Mouse (Mus musculus) lung, embryonic 15.5 days (tissue): ENCODE results near the gene Vac14. TPM values are rescaled to one million over a fixed set of nuclear protein-coding genes. Genes with fewer than 3 reads are reported as not detected.

ENCODE experiments used
- ATAC-seq: fragments of 200-750 bp; cut with Nextera tagmentation; 2 replicates; pipeline ENCODE4 v1.8.0; 2017; ENCODE audit warnings: moderate number of reproducible peaks, borderline replicate concordance; ENCODE audit not compliant: low FRiP score, low TSS enrichment; ENCODE audit errors: extremely low read depth
- H3K27ac ChIP-seq: fragments of 300-500 bp; sonication (generic); 2 replicates; pipeline ENCODE4 v1.5.1; 2015; ENCODE audit warnings: moderate library complexity, mild to moderate bottlenecking, inconsistent platforms
- H3K27me3 ChIP-seq: fragments of 300-500 bp; sonication (generic); 2 replicates; pipeline ENCODE4 v1.6.1; 2015; ENCODE audit warnings: inconsistent platforms
- H3K36me3 ChIP-seq: fragments of 300-500 bp; sonication (generic); 2 replicates; pipeline ENCODE4 v1.6.1; 2015; ENCODE audit warnings: inconsistent platforms
- H3K4me1 ChIP-seq: fragments of 300-500 bp; sonication (generic); 2 replicates; pipeline ENCODE4 v1.6.1; 2015; ENCODE audit warnings: inconsistent platforms
- H3K4me2 ChIP-seq: fragments of 300-500 bp; sonication (generic); 2 replicates; pipeline ENCODE4 v1.6.1; 2015; ENCODE audit warnings: inconsistent platforms, mild to moderate bottlenecking, moderate library complexity
- H3K4me3 ChIP-seq: fragments of 300-500 bp; sonication (generic); 2 replicates; pipeline ENCODE4 v1.5.1; 2015; ENCODE audit warnings: mild to moderate bottlenecking, inconsistent platforms
- H3K9ac ChIP-seq: fragments of 300-500 bp; sonication (generic); 2 replicates; pipeline ENCODE4 v1.6.1; 2015; ENCODE audit warnings: inconsistent platforms
- H3K9me3 ChIP-seq: fragments of 300-500 bp; sonication (generic); 2 replicates; pipeline ENCODE4 v1.6.1; 2016; ENCODE audit warnings: inconsistent platforms
- WGBS: fragments of 180-500 bp; shearing (Covaris S2); methylation state at CpG from one replicate; pipeline ENCODE4 v1.1.7; 2015; 5-methylcytosine and 5-hydroxymethylcytosine counted together
- polyA plus RNA-seq: library from polyadenylated mRNA; unstranded; fragments of >200 nt; fragmentation: Nextera tagmentation; extraction: Ambion mirVana; gene quantifications from 2 replicates; pipeline ENCODE4 v1.2.1, GENCODE M21; 2015

The Vac14 gene
- polyA plus RNA-seq, 1 experiment from 2014 or later, result 18.2 TPM

DNA sequence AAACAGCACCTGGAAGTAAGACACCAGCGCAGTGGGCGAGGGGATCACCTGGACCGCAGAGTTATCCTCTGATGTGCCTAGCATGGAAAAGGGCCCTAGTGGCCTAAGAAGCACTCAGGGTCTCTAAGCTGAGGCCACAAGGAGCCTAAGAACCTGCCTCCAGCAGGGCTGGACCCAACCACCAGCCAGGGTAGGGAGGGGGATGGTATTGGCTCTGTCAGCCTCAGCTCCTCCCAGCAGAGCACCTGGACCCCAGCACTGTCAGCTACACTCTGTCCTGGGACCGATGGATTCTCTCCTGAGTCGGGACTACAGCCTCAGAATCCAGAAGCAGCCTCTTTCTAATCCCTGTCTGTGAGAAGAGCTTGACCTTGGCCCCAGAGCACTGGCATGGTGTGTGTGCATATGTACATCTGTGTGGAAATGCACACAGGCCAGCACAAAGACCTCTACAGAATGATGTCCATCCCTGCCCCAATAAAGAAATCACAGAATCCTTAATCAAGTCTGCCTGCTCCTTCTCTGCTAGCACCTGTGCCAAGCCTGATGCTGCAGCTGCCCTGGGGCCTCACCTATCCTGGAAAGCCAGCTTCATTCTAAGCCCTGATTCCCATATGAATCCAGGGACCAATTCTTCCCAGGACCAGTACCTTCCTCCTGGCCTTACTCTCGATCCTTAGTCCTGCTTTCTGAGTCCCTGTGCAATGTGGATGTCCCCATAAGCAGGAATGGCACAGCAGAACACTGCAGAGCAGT is 101.7 kb downstream of the Vac14 start:
- Histone ChIP-seq H3K9me3 (no peaks in the 10 kb centered on the region), H3K27me3 (no peaks in the 10 kb centered on the region), H3K4me2 (peak overlapping the region; percentile 87), H3K36me3 (no peaks in the 10 kb centered on the region), H3K4me3 (no peak overlapping the region), H3K27ac (peak overlapping the region; percentile 97), H3K9ac (0 out of 2 replicates have a peak overlapping the region, but pooled peaks have one; percentile 19), H3K4me1 (peaks cover 88% of the 10 kb centered on the region)
- no peak for ATAC-seq
- WGBS, result 40% methylated on average over 6 of the region's 6 CpGs

DNA sequence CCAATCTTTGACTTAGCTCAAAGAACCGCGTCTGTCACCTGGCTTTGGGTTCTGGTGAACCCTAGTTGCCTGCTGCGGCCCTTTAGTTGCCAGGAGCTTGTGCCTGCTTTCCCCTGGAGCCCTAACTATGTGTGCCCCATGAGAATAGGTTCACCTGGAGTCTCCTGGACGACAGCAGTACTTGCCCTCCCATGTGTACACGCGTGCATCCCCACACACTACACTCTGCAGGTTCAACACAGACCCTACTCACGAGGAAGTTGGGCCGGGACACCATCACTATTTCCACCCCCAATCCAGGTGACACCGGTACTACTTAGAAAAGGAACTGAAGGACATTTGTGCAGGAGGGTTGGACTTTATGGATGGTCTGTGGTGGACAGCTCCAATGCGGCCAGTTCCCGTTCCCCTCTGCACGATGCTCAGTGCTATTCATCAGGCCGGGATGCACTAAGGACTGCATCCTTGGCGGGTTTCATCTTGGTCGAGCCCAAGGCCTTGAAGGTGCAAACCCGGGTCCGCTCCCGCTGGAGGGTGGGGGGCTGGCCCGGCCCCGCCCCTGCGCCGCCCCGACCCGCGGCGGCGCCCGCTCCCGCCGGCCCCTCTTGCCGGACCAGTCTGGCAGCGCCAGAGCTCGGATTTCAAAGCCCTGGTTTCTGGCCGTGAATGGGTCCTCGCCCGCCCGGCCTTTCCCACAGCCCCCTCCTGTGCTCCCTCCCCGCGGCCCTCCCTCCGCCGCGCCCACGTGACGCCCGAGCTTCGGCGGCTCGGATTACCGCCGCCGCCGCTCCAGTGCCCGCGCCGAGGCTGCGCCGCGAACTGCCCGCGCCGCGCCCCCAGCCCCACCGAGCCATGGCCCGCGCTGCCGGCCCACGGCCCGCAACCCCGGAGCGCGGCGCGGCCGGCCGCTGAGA is 102.6 kb downstream of the Vac14 start, which contains the start of gene Mtss1l:
Mtss1l (plus strand) TSS at position 792 of the 914 bp plus-strand sequence.
- H3K4me3 ChIP-seq, result peak within 1 kb of the TSS; percentile 79
- peak within 1 kb of the TSS; percentile 90 for H3K9ac ChIP-seq
- H3K9me3 ChIP-seq, result no peaks in the 10 kb centered on the region
- peaks cover 88% of the 10 kb centered on the region for H3K4me1 ChIP-seq
- peak within 1 kb of the TSS; percentile 87 for H3K4me2 ChIP-seq
- peak within 1 kb of the TSS; percentile 97 for H3K27ac ChIP-seq
- H3K36me3 ChIP-seq, result no peaks in the 10 kb centered on the region
- 5% methylated on average over 47 of the region's 75 CpGs for WGBS
- no peaks in the 10 kb centered on the region for H3K27me3 ChIP-seq
- peak; percentile 81 for ATAC-seq

DNA sequence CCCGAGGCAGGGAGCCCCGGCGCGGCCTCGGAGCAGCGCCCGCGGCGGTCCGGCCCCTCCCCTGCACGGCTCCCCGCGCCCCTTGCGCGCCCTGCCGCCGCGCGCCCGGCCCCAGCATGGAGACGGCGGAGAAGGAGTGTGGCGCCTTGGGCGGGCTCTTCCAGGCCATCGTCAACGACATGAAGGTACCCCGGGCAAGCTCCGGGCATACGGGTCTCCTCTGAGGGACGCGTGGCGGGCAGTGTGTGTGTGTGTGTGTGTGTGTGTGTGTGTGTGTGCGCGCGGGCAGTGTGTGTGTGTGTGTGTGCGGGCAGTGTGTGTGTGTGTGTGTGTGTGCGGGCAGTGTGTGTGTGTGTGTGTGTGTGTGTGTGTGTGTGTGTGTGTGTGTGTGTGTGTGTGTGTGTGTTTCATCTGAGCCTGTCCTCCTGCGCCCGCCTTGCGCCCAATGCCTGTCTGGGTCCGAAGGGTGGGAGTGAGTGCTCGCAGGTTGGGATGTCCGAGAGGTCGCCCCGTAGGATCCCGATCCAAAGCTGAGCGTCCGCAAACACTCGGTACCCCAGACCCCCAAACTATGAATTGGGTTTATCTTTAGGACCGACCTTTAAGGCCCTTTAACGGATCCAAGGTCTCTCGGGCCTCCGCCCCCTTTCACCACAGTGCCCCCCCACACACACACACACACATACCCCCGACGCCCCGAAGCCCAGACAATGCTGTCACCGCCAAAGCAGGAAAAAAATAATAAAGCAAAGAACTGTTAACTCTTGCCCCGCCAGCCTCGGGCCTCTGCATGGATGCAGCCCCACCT is 103.4 kb downstream of the Vac14 start:
- peak overlapping the region; percentile 79 for H3K4me3 ChIP-seq
- H3K9me3 ChIP-seq, result no peaks in the 10 kb centered on the region
- no peaks in the 10 kb centered on the region for H3K36me3 ChIP-seq
- WGBS, result 1% methylated on average over 48 of the region's 59 CpGs
- H3K27me3 ChIP-seq, result no peaks in the 10 kb centered on the region
- ATAC-seq, result peak; percentile 21
- peak overlapping the region; percentile 87 for H3K4me2 ChIP-seq
- H3K27ac ChIP-seq, result peak overlapping the region; percentile 97
- H3K9ac ChIP-seq, result peak overlapping the region; percentile 90
- H3K4me1 ChIP-seq, result peaks cover 86% of the 10 kb centered on the region

DNA sequence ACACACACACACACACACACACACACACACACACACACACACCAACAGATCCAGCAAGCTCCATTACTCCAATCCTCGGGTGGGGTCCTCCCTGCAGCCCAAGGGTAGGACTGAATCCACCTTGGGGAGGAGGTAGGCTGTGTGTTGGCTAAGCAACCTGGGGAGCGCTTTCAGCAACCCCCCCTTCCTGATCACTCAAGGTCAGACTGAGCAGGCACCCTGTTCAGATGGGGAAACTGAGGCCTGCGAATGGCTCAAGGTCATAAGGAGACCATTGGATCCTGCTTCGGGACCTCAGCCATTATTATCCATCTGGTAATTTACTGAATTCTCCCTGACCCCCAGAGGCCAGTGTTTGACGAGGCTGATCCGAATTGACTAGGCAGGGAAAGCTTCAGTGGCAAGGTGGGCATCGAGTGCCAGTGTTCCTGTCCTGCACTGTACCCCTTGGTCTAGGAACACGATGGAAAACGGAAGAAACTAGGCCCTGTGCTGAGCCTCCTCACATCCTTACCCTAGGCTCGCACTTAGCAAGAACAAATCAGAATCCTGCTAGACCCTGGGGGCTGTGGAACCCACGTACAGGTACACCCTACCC is 104.1 kb downstream of the Vac14 start:
- no peak for ATAC-seq
- H3K9me3 ChIP-seq, result no peaks in the 10 kb centered on the region
- H3K27ac ChIP-seq, result peak overlapping the region; percentile 97

DNA sequence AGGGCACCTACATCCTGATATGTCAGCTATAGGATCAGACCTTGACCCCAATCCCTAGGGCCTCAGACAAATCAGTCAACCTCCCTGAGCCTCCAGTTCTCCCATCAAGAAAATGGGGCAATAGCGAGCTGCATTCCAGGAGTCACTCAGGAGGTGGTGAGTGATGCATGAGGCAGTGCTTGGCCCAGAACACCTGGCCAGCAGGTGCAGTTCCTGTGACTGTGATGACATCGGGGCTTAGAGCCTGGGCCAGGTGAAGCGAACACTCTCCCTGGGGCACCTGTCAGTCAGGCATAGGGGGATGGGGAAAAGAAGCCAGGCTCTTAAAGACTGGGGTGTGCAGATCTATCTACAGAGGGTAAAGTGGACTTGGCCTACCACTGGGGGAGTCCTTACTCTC is 106.1 kb downstream of the Vac14 start:
- ATAC-seq, result no peak
- Histone ChIP-seq H3K36me3 (peaks cover 26% of the 10 kb centered on the region), H3K4me3 (peak overlapping the region; percentile 79), H3K4me2 (peak overlapping the region; percentile 87), H3K9ac (peak overlapping the region; percentile 20; the same call in 1 of the 2 replicates), H3K4me1 (peaks cover 63% of the 10 kb centered on the region), H3K27me3 (no peaks in the 10 kb centered on the region), H3K27ac (peak overlapping the region; percentile 73), H3K9me3 (no peaks in the 10 kb centered on the region)
- WGBS, result 52% methylated on average over 3 of the region's 3 CpGs

More for the DNA sequence above, 104.1 kb downstream of the Vac14 start:
- 34% methylated on average over 11 of the region's 11 CpGs for WGBS
- Histone ChIP-seq H3K9ac (peak overlapping the region; percentile 90), H3K36me3 (peaks cover 6% of the 10 kb centered on the region), H3K4me3 (peak overlapping the region; percentile 79), H3K27me3 (no peaks in the 10 kb centered on the region), H3K4me2 (peak overlapping the region; percentile 87), H3K4me1 (peaks cover 83% of the 10 kb centered on the region)

DNA sequence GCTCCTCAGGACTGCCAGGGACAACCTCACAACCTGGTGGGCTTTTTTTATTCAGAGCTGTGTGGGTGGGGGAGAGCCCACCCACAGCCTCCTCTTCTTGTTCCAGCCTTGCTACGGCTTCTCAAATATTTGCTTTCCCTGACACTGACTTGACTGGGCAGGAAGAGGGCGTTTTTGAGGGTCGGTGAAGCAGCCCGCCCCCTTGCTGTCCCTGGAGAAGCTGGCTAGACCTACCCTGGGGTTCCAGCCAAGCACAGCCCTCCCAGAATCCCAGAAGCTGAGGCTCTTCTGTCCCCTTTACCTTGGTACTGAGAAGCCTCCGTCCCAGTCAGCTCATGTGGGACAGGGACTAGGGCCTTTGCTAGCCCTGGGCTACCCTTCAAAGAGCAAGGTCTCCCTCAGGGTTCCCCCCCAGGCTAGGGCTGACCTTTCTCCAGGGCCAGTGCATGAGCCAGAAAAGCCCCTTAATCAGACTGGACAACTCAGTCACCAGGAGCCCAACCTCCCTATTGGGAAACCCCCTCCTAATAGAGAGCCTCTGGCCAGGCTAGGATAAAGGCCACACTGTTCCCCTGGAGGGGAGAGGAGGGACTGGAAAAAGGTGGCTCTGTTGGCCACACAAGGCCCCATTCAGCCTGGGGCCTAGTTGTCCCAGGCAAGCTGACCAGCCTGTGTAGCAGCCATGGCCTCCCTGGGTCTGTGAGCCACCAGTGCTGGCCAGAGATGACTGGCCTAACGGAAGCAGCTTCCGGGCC is 106.9 kb downstream of the Vac14 start:
- H3K9ac ChIP-seq, result peak overlapping the region; percentile 20; the same call in 1 of the 2 replicates
- peaks cover 55% of the 10 kb centered on the region for H3K4me1 ChIP-seq
- H3K27ac ChIP-seq, result peak overlapping the region; percentile 73
- peak overlapping the region; percentile 79; the same call in 1 of the 2 replicates for H3K4me3 ChIP-seq
- ATAC-seq, result no peak
- H3K4me2 ChIP-seq, result peak overlapping the region; percentile 87
- no peaks in the 10 kb centered on the region for H3K27me3 ChIP-seq
- H3K36me3 ChIP-seq, result peaks cover 34% of the 10 kb centered on the region
- no peaks in the 10 kb centered on the region for H3K9me3 ChIP-seq
- WGBS, result 31% methylated on average over 7 of the region's 7 CpGs

DNA sequence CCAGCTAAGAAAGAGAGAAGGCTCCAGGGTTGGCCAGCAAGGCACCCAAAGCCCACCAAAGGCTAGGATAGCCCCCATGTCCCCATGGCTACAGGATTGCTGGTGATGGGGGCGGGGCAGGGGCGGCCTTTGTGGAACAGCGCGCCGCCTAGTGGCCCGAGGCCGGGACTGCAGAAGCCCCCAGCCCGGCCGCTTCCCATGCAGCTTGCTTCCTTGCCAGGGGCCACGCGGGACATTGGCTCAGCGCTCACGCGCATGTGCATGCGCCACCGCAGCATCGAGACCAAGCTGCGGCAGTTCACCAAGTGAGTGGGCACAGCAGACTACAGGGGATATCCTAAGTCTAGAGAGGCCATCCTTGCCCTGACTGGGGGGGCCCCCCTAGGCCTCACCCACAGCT is 108.5 kb downstream of the Vac14 start:
- 20% methylated on average over 18 of the region's 18 CpGs for WGBS
- Histone ChIP-seq H3K27me3 (no peaks in the 10 kb centered on the region), H3K4me2 (no peak overlapping the region), H3K4me1 (peaks cover 47% of the 10 kb centered on the region), H3K27ac (peak overlapping the region; percentile 24; the same call in 1 of the 2 replicates), H3K4me3 (no peak overlapping the region), H3K9ac (no peak overlapping the region), H3K36me3 (peaks cover 49% of the 10 kb centered on the region), H3K9me3 (no peaks in the 10 kb centered on the region)
- ATAC-seq, result no peak

DNA sequence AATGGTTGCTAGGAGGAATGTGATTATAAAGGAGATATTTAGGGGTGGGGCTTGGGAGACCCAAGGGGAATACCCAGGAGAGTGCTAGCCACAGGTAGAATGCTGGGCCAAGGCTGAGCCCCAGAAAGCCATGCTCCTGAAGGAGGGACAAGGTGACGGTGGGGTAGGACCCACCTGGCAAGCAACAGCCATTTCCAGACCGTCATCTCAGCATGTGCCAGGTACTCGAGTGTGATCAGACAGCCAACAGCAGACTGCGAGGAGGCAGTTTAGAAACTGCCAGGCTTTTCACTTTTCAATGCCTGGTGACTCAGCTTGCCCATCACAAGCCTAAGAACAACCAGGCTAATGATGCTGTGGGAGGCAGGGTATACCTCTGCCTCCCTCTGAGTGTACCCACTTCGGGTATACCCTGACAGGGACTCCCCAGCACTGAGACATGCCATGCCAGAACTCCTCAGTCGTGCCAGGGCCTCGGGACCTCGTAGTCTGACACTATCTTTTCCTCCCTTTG is 113.0 kb downstream of the Vac14 start:
- Histone ChIP-seq H3K9ac (no peak overlapping the region), H3K27ac (no peak overlapping the region), H3K4me3 (no peak overlapping the region), H3K9me3 (no peaks in the 10 kb centered on the region), H3K36me3 (peaks cover 83% of the 10 kb centered on the region), H3K4me1 (peaks cover 7% of the 10 kb centered on the region), H3K4me2 (no peak overlapping the region), H3K27me3 (no peaks in the 10 kb centered on the region)
- no peak for ATAC-seq
- WGBS, result 87% methylated on average over 8 of the region's 8 CpGs

DNA sequence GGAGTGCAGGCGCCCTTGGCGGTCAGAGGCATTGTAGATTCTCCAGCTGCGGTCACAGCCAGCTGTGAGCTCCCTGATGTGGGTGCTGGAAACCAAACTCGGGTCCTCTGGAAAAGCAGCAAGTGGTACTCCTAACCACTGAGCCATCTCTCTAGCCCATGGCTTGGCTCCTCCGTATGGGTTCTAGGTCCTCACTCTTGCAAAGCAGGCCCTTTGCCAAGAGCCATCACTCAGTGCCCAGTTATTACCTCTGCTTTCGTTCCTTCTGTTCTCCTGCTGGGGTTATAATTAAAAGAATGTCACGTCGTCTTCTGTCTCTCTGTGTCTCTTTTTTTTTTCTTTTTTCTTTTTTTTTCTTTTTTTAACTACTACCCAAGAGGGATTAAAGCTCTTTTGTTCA is 114.7 kb downstream of the Vac14 start:
- Histone ChIP-seq H3K36me3 (peaks cover 87% of the 10 kb centered on the region), H3K27ac (no peak overlapping the region), H3K9me3 (no peaks in the 10 kb centered on the region), H3K9ac (no peak overlapping the region), H3K27me3 (no peaks in the 10 kb centered on the region), H3K4me2 (no peak overlapping the region), H3K4me3 (no peak overlapping the region), H3K4me1 (no peaks in the 10 kb centered on the region)
- WGBS, result 87% methylated on average over 8 of the region's 8 CpGs
- ATAC-seq, result no peak

DNA sequence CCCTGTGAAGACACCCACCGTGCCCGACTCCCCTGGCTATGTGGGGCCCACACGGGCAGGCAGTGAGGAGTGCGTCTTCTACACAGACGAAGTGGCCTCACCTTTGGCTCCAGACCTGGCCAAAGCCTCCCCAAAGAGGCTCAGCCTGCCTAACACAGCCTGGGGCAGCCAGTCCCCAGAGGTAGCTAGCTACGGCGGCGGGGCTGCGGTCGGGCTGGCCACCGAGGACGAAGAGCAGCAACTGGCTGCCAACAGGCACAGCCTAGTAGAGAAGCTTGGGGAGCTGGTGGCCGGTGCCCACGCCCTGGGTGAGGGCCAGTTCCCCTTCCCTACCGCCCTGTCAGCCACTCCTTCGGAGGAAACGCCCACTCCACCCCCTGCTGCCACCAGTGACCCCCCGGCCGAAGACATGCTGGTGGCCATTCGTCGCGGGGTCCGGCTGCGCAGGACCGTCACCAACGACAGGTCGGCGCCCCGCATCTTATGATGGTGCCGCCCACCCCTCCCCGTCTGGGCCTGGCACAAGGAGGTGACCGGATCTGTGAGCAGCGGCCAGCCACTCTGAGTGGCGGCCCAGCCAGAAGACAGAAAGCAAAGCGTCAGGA is 120.3 kb downstream of the Vac14 start:
- Histone ChIP-seq H3K27ac (no peak overlapping the region), H3K4me1 (no peaks in the 10 kb centered on the region), H3K9ac (no peak overlapping the region), H3K4me3 (no peak overlapping the region), H3K27me3 (no peaks in the 10 kb centered on the region), H3K9me3 (no peaks in the 10 kb centered on the region), H3K36me3 (peaks cover 68% of the 10 kb centered on the region), H3K4me2 (no peak overlapping the region)
- WGBS, result 87% methylated on average over 35 of the region's 35 CpGs
- ATAC-seq, result no peak
